Comparison of ENCODE assay signal across 31 mouse cellular contexts in the genomic region with DNA sequence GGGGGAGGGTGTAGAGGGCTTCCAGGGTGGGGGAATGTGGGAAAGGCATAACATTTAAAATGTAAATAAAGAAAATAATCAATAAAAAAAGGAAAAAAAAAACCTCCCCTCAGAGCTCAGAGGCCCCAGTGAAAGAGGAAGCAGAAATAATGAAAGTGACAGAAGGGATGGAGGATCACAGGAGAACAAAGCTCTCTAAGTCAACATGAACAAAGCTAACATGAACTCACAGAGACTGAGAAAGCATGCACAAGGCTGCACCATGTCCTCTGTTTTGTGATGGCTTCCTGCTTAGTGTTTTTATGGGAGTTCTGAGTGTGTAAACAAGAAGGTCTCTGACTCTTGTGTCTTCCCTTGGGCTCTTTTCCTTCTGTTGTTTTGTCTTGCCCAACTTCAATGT.
"Had no signal": no experiment of that assay in that cellular context is flagged by ENCODE, and none has a peak within 500 bp of the region (broad histone marks: within the 10 kb centered on the region; RNA-seq: fewer than 3 reads in every experiment).

No protein-coding gene starts in this region.

- H3K4me1 ChIP-seq: limb, embryonic 10.5 days; limb, embryonic 12.5 days; limb, embryonic 13.5 days; limb, embryonic 15.5 days; liver, embryonic 12.5 days; liver, embryonic 13.5 days; liver, embryonic 15.5 days; lung, embryonic 15.5 days; midbrain, embryonic 10.5 days; midbrain, embryonic 12.5 days; midbrain, embryonic 13.5 days; midbrain, embryonic 15.5 days; neural tube, embryonic 12.5 days had no signal

- H3K36me3 ChIP-seq: limb, embryonic 10.5 days; limb, embryonic 12.5 days; limb, embryonic 13.5 days; limb, embryonic 15.5 days; liver, embryonic 12.5 days; liver, embryonic 13.5 days; liver, embryonic 15.5 days; lung, embryonic 15.5 days; midbrain, embryonic 10.5 days; midbrain, embryonic 12.5 days; midbrain, embryonic 13.5 days; midbrain, embryonic 15.5 days; neural tube, embryonic 12.5 days had no signal

- H3K9ac ChIP-seq: limb, embryonic 12.5 days; limb, embryonic 13.5 days; limb, embryonic 15.5 days; liver, embryonic 12.5 days; liver, embryonic 13.5 days; liver, embryonic 14.5 days; liver, embryonic 15.5 days; liver, postnatal 0 days; lung, embryonic 14.5 days; lung, embryonic 15.5 days; midbrain, embryonic 12.5 days; midbrain, embryonic 13.5 days; midbrain, embryonic 15.5 days; neural tube, embryonic 12.5 days had no signal

- H3K27ac ChIP-seq: left cerebral cortex, adult 2 months; limb, embryonic 10.5 days; limb, embryonic 12.5 days; limb, embryonic 13.5 days; limb, embryonic 15.5 days; liver, embryonic 12.5 days; liver, embryonic 13.5 days; liver, embryonic 14.5 days; liver, embryonic 15.5 days; lung, embryonic 15.5 days; macrophage; midbrain, embryonic 10.5 days; midbrain, embryonic 12.5 days; midbrain, embryonic 13.5 days; midbrain, embryonic 15.5 days; neural tube, embryonic 12.5 days had no signal

- H3K4me3 ChIP-seq: left cerebral cortex, adult 2 months; limb, embryonic 10.5 days; limb, embryonic 12.5 days; limb, embryonic 13.5 days; limb, embryonic 15.5 days; liver, embryonic 12.5 days; liver, embryonic 13.5 days; liver, embryonic 15.5 days; lung, embryonic 15.5 days; megakaryocyte, embryonic 14.5 days; midbrain, embryonic 10.5 days; midbrain, embryonic 12.5 days; midbrain, embryonic 13.5 days; midbrain, embryonic 15.5 days; myocyte; neural tube, embryonic 12.5 days had no signal

- H3K4me2 ChIP-seq: limb, embryonic 12.5 days; limb, embryonic 13.5 days; limb, embryonic 15.5 days; liver, embryonic 11.5 days; liver, embryonic 12.5 days; liver, embryonic 13.5 days; liver, embryonic 15.5 days; lung, embryonic 14.5 days; lung, embryonic 15.5 days; midbrain, embryonic 12.5 days; midbrain, embryonic 13.5 days; midbrain, embryonic 15.5 days; neural tube, embryonic 12.5 days had no signal

- H3K27me3 ChIP-seq: limb, embryonic 12.5 days; limb, embryonic 13.5 days; limb, embryonic 15.5 days; liver, embryonic 12.5 days; liver, embryonic 13.5 days; liver, embryonic 15.5 days; lung, embryonic 15.5 days; megakaryocyte, embryonic 14.5 days; midbrain, embryonic 12.5 days; midbrain, embryonic 13.5 days; midbrain, embryonic 15.5 days; neural tube, embryonic 12.5 days had no signal

- DNase-seq: left cerebral cortex, postnatal 4 days; liver; liver, embryonic 13.5 days; liver, postnatal 0 days; lung, adult 18-20 months; lung, adult 2 months; lung, embryonic 14.5 days; lung, postnatal 10 days; lung, postnatal 14 days; lung, postnatal 36 days; lung, postnatal 4 days had no signal

- H3K9me3 ChIP-seq: limb, embryonic 10.5 days; limb, embryonic 12.5 days; limb, embryonic 13.5 days; limb, embryonic 15.5 days; liver, embryonic 12.5 days; liver, embryonic 13.5 days; liver, embryonic 15.5 days; lung, embryonic 15.5 days; megakaryocyte, embryonic 14.5 days; midbrain, embryonic 10.5 days; midbrain, embryonic 12.5 days; midbrain, embryonic 13.5 days; midbrain, embryonic 15.5 days; neural tube, embryonic 12.5 days had no signal

- ATAC-seq: liver, embryonic 12.5 days; liver, postnatal 0 days; lung, postnatal 0 days; midbrain, embryonic 13.5 days; midbrain, embryonic 15.5 days; midbrain, embryonic 16.5 days had no signal
